Mouse (Mus musculus): ENCODE data around the gene Rcc1. TPM values are rescaled to one million over a fixed set of nuclear protein-coding genes. Genes with fewer than 3 reads are reported as not detected.

Rcc1 gene
- 10 to 100 TPM; 25.6 to 26.3 TPM for total RNA-seq (2023)

GRCm38 (mm10) chr4:132353481-132353885, at the start of gene Rcc1:
TSS of gene Rcc1 (minus strand) at chr4:132353605.

GRCm38 (mm10) chr4:132329115-132329834, 24.1 kb downstream of the Rcc1 start, which contains the start of gene Trnau1ap:
TSS of gene Trnau1ap (minus strand) at chr4:132329538.

GRCm38 (mm10) chr4:132302939-132303479, 50.4 kb downstream of the Rcc1 start, which contains the start of gene Rab42:
TSS of gene Rab42 (minus strand) at chr4:132303385.

Other genes starting within 250 kb of the Rcc1 start
- not detected for gene Oprd1, start 209.1 kb downstream of the Rcc1 start, total RNA-seq (2023)
- gene Ythdf2, start 141.3 kb downstream of the Rcc1 start, total RNA-seq (2023), result 10 to 100 TPM; 62.6 to 62.9 TPM
- 10 to 100 TPM; 28.9 TPM for gene Gmeb1, start 92.0 kb downstream of the Rcc1 start, total RNA-seq (2023)
- gene Taf12, start 79.2 kb downstream of the Rcc1 start, total RNA-seq (2023), result 10 to 100 TPM; 26.9 to 28.2 TPM
- 1 to 10 TPM in 1 of 2 experiments, not detected in 1; 1.2 TPM for gene Rab42, start 50.2 kb downstream of the Rcc1 start, total RNA-seq (2023)
- 10 to 100 TPM; 35.1 to 35.6 TPM for gene Trnau1ap, start 24.1 kb downstream of the Rcc1 start, total RNA-seq (2023)
- 10 to 100 TPM; 31.4 to 34.2 TPM for gene Phactr4, start 68.9 kb upstream of the Rcc1 start, total RNA-seq (2023)
- 1 to 10 TPM; 6.5 to 6.8 TPM for gene Med18, start 110.3 kb upstream of the Rcc1 start, total RNA-seq (2023)
- 10 to 100 TPM; 23.1 to 25.2 TPM for gene Sesn2, start 156.9 kb upstream of the Rcc1 start, total RNA-seq (2023)
- gene Atpif1, start 180.1 kb upstream of the Rcc1 start, total RNA-seq (2023), result 100 to 1,000 TPM; 109 to 112 TPM
- 100 to 1,000 TPM in 1 of 2 experiments, 10 to 100 TPM in 1; 73.4 to 104 TPM for gene Dnajc8, start 181.9 kb upstream of the Rcc1 start, total RNA-seq (2023)
- gene Ptafr, start 210.5 kb upstream of the Rcc1 start, total RNA-seq (2023), result 10 to 100 TPM; 52.8 to 55.1 TPM